Mouse (Mus musculus) Patski (cell line): Measurements from ENCODE around the gene Ptprg. TPM values are rescaled to one million over a fixed set of nuclear protein-coding genes. Genes with fewer than 3 reads are reported as not detected.

Experiments
- ATAC-seq: fragments of 100-300 bp; one replicate; pipeline ENCODE4 v1.8.0; 2021
- CTCF ChIA-PET: fragments of 350-600 bp; sonication (Branson Sonifier 250); formaldehyde crosslinking; loops from one replicate; lab custom pipeline; 2022; ENCODE audit warnings: inconsistent platforms; lab: Charles Lee
- POLR2A ChIA-PET: fragments of 350-600 bp; sonication (Branson Sonifier 250); formaldehyde crosslinking; loops from one replicate; lab custom pipeline; 2022; ENCODE audit warnings: antibody characterized with exemption, inconsistent platforms; lab: Charles Lee
- DNase-seq: peaks from one replicate; pipeline ENCODE4 v3.0.0-alpha.2; 2011; ENCODE audit warnings: low read depth, low spot score
- H3K27me3 ChIP-seq: fragments of 371-371 bp; one replicate; pipeline ENCODE4 v1.5.1; 2021
- CTCF ChIP-seq: fragments of 100-300 bp; IDR thresholded peaks from one replicate; pipeline ENCODE4 v1.5.1; 2021
- in situ Hi-C: fragments of 300-500 bp; cut with MboI; formaldehyde crosslinking; loops from 3 replicates; pipeline ENCODE4 v1.11.1; 2018; ENCODE audit warnings: low pct_unique_long_range_greater_than_20kb, mixed read lengths
- polyA plus RNA-seq: library from polyadenylated mRNA; unstranded; gene quantifications from one replicate; pipeline ENCODE4 v1.2.3, GENCODE M21; 2021

Ptprg gene
- polyA plus RNA-seq, 1 experiment from 2014 or later: 40.1 TPM

- POLR2A ChIA-PET: no interaction called here
- no peak for TF ChIP-seq CTCF
- H3K27me3 ChIP-seq: no peaks in the 10 kb centered on the region
- ATAC-seq: no peak
- CTCF ChIA-PET: no interaction called here
- no peak for DNase-seq
- in situ Hi-C loops: loop anchor here (5.0 to 25.0 kb wide), 3 partner anchors 386 to 1359 kb away; partner anchors contain the start of gene Gm3839
Observed at GRCm38 (mm10) chr14:12145919-12146318, 592.6 kb downstream of the Ptprg start.

GRCm38 (mm10) chr14:12149529-12149928 is 596.2 kb downstream of the Ptprg start:
- in situ Hi-C loops: loop anchor here (5.0 to 25.0 kb wide), 3 partner anchors 383 to 1362 kb away; partner anchors contain the start of gene Gm3839
- POLR2A ChIA-PET: no interaction called here
- no peaks in the 10 kb centered on the region for H3K27me3 ChIP-seq
- CTCF ChIA-PET: no interaction called here
- DNase-seq (no peak), ATAC-seq (no peak)
- no peak for TF ChIP-seq CTCF

GRCm38 (mm10) chr14:12151927-12152326 is 598.6 kb downstream of the Ptprg start:
- ChIA-PET CTCF (interaction anchor here (1.9 kb wide), 1 partner anchor 379 kb away, joined by 5 read pairs; no protein-coding TSS in a partner anchor), POLR2A (no interaction called here)
- H3K27me3 ChIP-seq: no peaks in the 10 kb centered on the region
- DNase-seq (no peak), ATAC-seq (peak; percentile 65)
- in situ Hi-C loops: loop anchor here (10.0 kb wide), 1 partner anchor 133 kb away; the partner anchor contains the start of genes 3830406C13Rik and Gm49355
- TF ChIP-seq CTCF: peak; percentile 84

- in situ Hi-C loops: loop anchor here (10.0 kb wide), 1 partner anchor 132 kb away; the partner anchor contains the start of genes 3830406C13Rik and Gm49355
- ATAC-seq (no peak), DNase-seq (no peak)
- ChIA-PET CTCF (interaction anchor here (0.9 to 1.9 kb wide), 2 partner anchors 35 to 378 kb away, joined by 3 to 5 read pairs; no protein-coding TSS in a partner anchor), POLR2A (no interaction called here)
- no peak for TF ChIP-seq CTCF
- no peaks in the 10 kb centered on the region for H3K27me3 ChIP-seq
Observed at GRCm38 (mm10) chr14:12152748-12153147, 599.4 kb downstream of the Ptprg start.

- POLR2A ChIA-PET: no interaction called here
- H3K27me3 ChIP-seq: no peaks in the 10 kb centered on the region
- no peak for TF ChIP-seq CTCF
- in situ Hi-C loops: loop anchor here (10.0 kb wide), 1 partner anchor 131 kb away; the partner anchor contains the start of genes 3830406C13Rik and Gm49355
- ATAC-seq (no peak), DNase-seq (no peak)
- CTCF ChIA-PET: interaction anchor here (0.9 to 1.9 kb wide), 2 partner anchors 35 to 377 kb away, joined by 3 to 5 read pairs; no protein-coding TSS in a partner anchor
Observed at GRCm38 (mm10) chr14:12153599-12153998, 600.3 kb downstream of the Ptprg start.

GRCm38 (mm10) chr14:12161738-12162310 is 608.5 kb downstream of the Ptprg start:
- no peaks in the 10 kb centered on the region for H3K27me3 ChIP-seq
- no peak for TF ChIP-seq CTCF
- POLR2A ChIA-PET: no interaction called here
- ATAC-seq: no peak
- in situ Hi-C loops: no loop called here
- CTCF ChIA-PET: interaction anchor here (1.4 kb wide), 1 partner anchor 10 kb away, joined by 3 read pairs; no protein-coding TSS in a partner anchor
- DNase-seq: no peak

- ChIA-PET POLR2A (no interaction called here), CTCF (interaction anchor here (1.4 kb wide), 1 partner anchor 10 kb away, joined by 3 read pairs; no protein-coding TSS in a partner anchor)
- no peak for ATAC-seq
- in situ Hi-C loops: no loop called here
- no peak for DNase-seq
- no peak for TF ChIP-seq CTCF
- H3K27me3 ChIP-seq: no peaks in the 10 kb centered on the region
Observed at GRCm38 (mm10) chr14:12162331-12162854, 609.1 kb downstream of the Ptprg start.

- no peak for DNase-seq
- in situ Hi-C loops: no loop called here
- H3K27me3 ChIP-seq: no peaks in the 10 kb centered on the region
- TF ChIP-seq CTCF: no peak
- ChIA-PET CTCF (no interaction called here), POLR2A (no interaction called here)
- no peak for ATAC-seq
Observed at GRCm38 (mm10) chr14:12163196-12163595, 609.9 kb downstream of the Ptprg start.

- POLR2A ChIA-PET: no interaction called here
- in situ Hi-C loops: no loop called here
- TF ChIP-seq CTCF: no peak
- CTCF ChIA-PET: no interaction called here
- ATAC-seq (no peak), DNase-seq (no peak)
- no peaks in the 10 kb centered on the region for H3K27me3 ChIP-seq
Observed at GRCm38 (mm10) chr14:12167215-12167614, 613.9 kb downstream of the Ptprg start.

GRCm38 (mm10) chr14:12167651-12168050 is 614.3 kb downstream of the Ptprg start:
- in situ Hi-C loops: no loop called here
- DNase-seq: no peak
- ChIA-PET CTCF (no interaction called here), POLR2A (no interaction called here)
- TF ChIP-seq CTCF: no peak
- ATAC-seq: no peak
- H3K27me3 ChIP-seq: no peaks in the 10 kb centered on the region

GRCm38 (mm10) chr14:12177436-12177835 is 624.1 kb downstream of the Ptprg start:
- no peak for TF ChIP-seq CTCF
- ChIA-PET POLR2A (no interaction called here), CTCF (interaction anchor here (1.2 kb wide), 1 partner anchor 42 kb away, joined by 3 read pairs; no protein-coding TSS in a partner anchor)
- no peaks in the 10 kb centered on the region for H3K27me3 ChIP-seq
- DNase-seq (no peak), ATAC-seq (no peak)
- in situ Hi-C loops: no loop called here
